ENCODE assay signal across 9 mouse cellular contexts in genomic region chr17:61301984-61302383, GRCm38 (mm10).
DNase-seq lines count a peak whose midpoint lies in the region; ATAC-seq and TF ChIP-seq lines count a peak whose summit lies in the region.
"Had no signal": no experiment of that assay in that cellular context is flagged by ENCODE, and none has a peak within 500 bp of the region (broad histone marks: within the 10 kb centered on the region; RNA-seq: fewer than 3 reads in every experiment).

No protein-coding gene starts in this region.

- intact Hi-C loops in left cerebral cortex, postnatal 10 days (cut with DNase I) = no loop called here
- intact Hi-C loops in heart, adult 2 months (cut with DNase I) = no loop called here

- no peak overlapping the region for H3K4me3 ChIP-seq in forebrain, embryonic 15.5 days
- H3K4me3 ChIP-seq in midbrain, embryonic 13.5 days (replicated peaks) = no peak overlapping the region
- H3K4me3 ChIP-seq in heart, adult 2 months = no peak overlapping the region
- H3K4me3 ChIP-seq in intestine, postnatal 0 days (ENCODE audit: low read depth, low read length) = no peak overlapping the region

- no peaks in the 10 kb centered on the region for H3K27me3 ChIP-seq in forebrain, embryonic 15.5 days
- H3K27me3 ChIP-seq in midbrain, embryonic 13.5 days = no peaks in the 10 kb centered on the region
- no peaks in the 10 kb centered on the region for H3K27me3 ChIP-seq in heart, adult 2 months (ENCODE audit: control insufficient read depth, insufficient read depth, low read length)
- H3K27me3 ChIP-seq in intestine, postnatal 0 days (replicated peaks; ENCODE audit: control insufficient read depth, insufficient read depth, low read length) = no peaks in the 10 kb centered on the region
- H3K27me3 ChIP-seq: Patski had no signal

- H3K36me3 ChIP-seq in forebrain, embryonic 15.5 days = no peaks in the 10 kb centered on the region
- no peaks in the 10 kb centered on the region for H3K36me3 ChIP-seq in midbrain, embryonic 13.5 days
- H3K36me3 ChIP-seq in heart, adult 2 months (ENCODE audit: control insufficient read depth, insufficient read depth, low read length) = no peaks in the 10 kb centered on the region
- no peaks in the 10 kb centered on the region for H3K36me3 ChIP-seq in intestine, postnatal 0 days (ENCODE audit: control insufficient read depth, insufficient read depth)

- H3K27ac ChIP-seq in forebrain, embryonic 15.5 days (replicated peaks) = peak overlapping the region; percentile 57
- H3K27ac ChIP-seq in midbrain, embryonic 13.5 days = no peak overlapping the region
- no peak overlapping the region for H3K27ac ChIP-seq in heart, adult 2 months
- H3K27ac ChIP-seq in intestine, postnatal 0 days (ENCODE audit: low read depth, low read length) = no peak overlapping the region

- ATAC-seq in forebrain, embryonic 15.5 days (replicated peaks) = peak; percentile 89
- ATAC-seq in midbrain, embryonic 13.5 days = peak; percentile 50; the same call in 1 of the 2 replicates
- ATAC-seq in intestine, postnatal 0 days = no peak
- ATAC-seq: Patski had no signal

- no peak for TF ChIP-seq POLR2A in heart, adult 2 months (IDR thresholded peaks at IDR 0.05; ENCODE audit: insufficient read depth, low read depth, low read length)

- H3K9me3 ChIP-seq in forebrain, embryonic 15.5 days = no peaks in the 10 kb centered on the region
- no peaks in the 10 kb centered on the region for H3K9me3 ChIP-seq in midbrain, embryonic 13.5 days
- no peaks in the 10 kb centered on the region for H3K9me3 ChIP-seq in intestine, postnatal 0 days (ENCODE audit: control insufficient read depth)

- no peak overlapping the region for H3K4me2 ChIP-seq in forebrain, embryonic 15.5 days (replicated peaks)
- no peak overlapping the region for H3K4me2 ChIP-seq in midbrain, embryonic 13.5 days (replicated peaks)
- no peak overlapping the region for H3K4me2 ChIP-seq in intestine, postnatal 0 days (replicated peaks; ENCODE audit: low read depth)

- peaks cover 12% of the 10 kb centered on the region for H3K4me1 ChIP-seq in forebrain, embryonic 15.5 days
- H3K4me1 ChIP-seq in midbrain, embryonic 13.5 days (replicated peaks) = no peaks in the 10 kb centered on the region
- no peaks in the 10 kb centered on the region for H3K4me1 ChIP-seq in heart, adult 2 months (ENCODE audit: control insufficient read depth, insufficient read depth, low read length)
- H3K4me1 ChIP-seq in intestine, postnatal 0 days (replicated peaks; ENCODE audit: control insufficient read depth, insufficient read depth, low read length) = no peaks in the 10 kb centered on the region

- TF ChIP-seq EP300 in heart, adult 2 months (IDR thresholded peaks at IDR 0.05; ENCODE audit: insufficient read depth, low read depth, low read length) = no peak

- WGBS in forebrain, embryonic 15.5 days = 30% methylated on average over 1 of the region's 1 CpGs
- 78% methylated on average over 1 of the region's 1 CpGs for WGBS in midbrain, embryonic 13.5 days
- 74% methylated on average over 1 of the region's 1 CpGs for WGBS in heart, adult 2 months
- 77% methylated on average over 1 of the region's 1 CpGs for WGBS in intestine, postnatal 0 days

- TF ChIP-seq CTCF in heart, adult 2 months (IDR thresholded peaks at IDR 0.05) = no peak
- no peak for TF ChIP-seq CTCF in intestine, postnatal 0 days (IDR thresholded peaks at IDR 0.05; ENCODE audit: low read depth)

- no peak overlapping the region for H3K9ac ChIP-seq in forebrain, embryonic 15.5 days (replicated peaks)
- no peak overlapping the region for H3K9ac ChIP-seq in midbrain, embryonic 13.5 days (replicated peaks)
- H3K9ac ChIP-seq in heart, adult 2 months (ENCODE audit: low read depth, low read length) = no peak overlapping the region
- no peak overlapping the region for H3K9ac ChIP-seq in intestine, postnatal 0 days (ENCODE audit: low read depth, low read length)

- H3K79me2 ChIP-seq in heart, adult 2 months (replicated peaks; ENCODE audit: control insufficient read depth, insufficient read depth, low read length) = no peaks in the 10 kb centered on the region

- DNase-seq in left cerebral cortex, postnatal 10 days (ENCODE audit: extremely low spot score in 1 of 2, low spot score in 2 of 2) = peak; percentile 15 to 17
- DNase-seq in left cerebral cortex, adult 9 months (ENCODE audit: low spot score in 2 of 2) = no peak
- peak; percentile 7 for DNase-seq in cerebellum, adult 9-11 months
- DNase-seq in heart, adult 2 months = no peak
- no peak for DNase-seq in heart, adult 11 months

Comparison
In these comparisons a context has a peak if more than half of its experiments do, and no peak if none do; other contexts are left out.
1. DNase-seq: peak in left cerebral cortex, postnatal 10 days (2 of 2) and cerebellum, adult 9-11 months (single experiment); none in left cerebral cortex, adult 9 months (0 of 2), heart, adult 2 months (0 of 2) and heart, adult 11 months (single experiment).